Mouse (Mus musculus) thymus, adult 2 months (tissue): ENCODE results near the gene Prep.

ENCODE experiments used
- CTCF ChIP-seq: fragments of 200-500 bp; IDR thresholded peaks from 2 replicates; pipeline ENCODE4 v1.5.1; 2012; ENCODE audit warnings: mild to moderate bottlenecking, control low read depth, low read length, moderate library complexity, borderline replicate concordance; ENCODE audit not compliant: control insufficient read depth, poor library complexity, insufficient read depth; ENCODE audit errors: extremely low read depth
- POLR2A ChIP-seq: fragments of 200-500 bp; IDR thresholded peaks from 2 replicates; pipeline ENCODE4 v1.6.1; 2012; ENCODE audit warnings: mild to moderate bottlenecking, low read length, control low read depth, moderate library complexity; ENCODE audit not compliant: control insufficient read depth, poor library complexity, insufficient read depth; ENCODE audit errors: extremely low read depth

DNA sequence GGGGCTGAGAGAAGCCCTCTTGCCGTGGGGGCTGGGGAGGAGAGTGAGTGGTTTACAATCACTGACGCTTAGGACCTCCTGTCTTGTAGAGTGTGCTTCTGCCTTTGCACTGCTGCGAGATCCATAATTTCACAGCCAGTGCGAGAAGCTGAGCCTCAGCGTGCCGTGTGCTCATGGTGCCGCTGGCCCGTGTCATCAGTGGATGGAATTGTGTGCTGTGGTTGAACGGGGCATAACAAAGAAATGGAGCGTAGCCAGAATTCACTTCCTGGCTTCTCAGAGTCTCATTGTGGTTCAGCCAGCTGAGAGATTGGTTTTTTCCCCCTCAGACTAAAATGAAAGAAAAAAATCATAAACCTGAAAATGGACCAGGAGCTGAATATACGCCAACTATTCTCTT lies 62.1 kb downstream of the Prep start:
- no peak for TF ChIP-seq CTCF
- no peak for TF ChIP-seq POLR2A
